Mouse (Mus musculus) mouse embryonic stem cell (cell line): ENCODE results near the gene Slc24a3.

Experiments
- in situ Hi-C, 2 experiments: fragments of 300-500 bp; cut with MboI; formaldehyde crosslinking; loops; 1 replicate in 1 of 2; 3 replicates in 1 of 2; pipeline ENCODE4 v1.14.3; 2019 to 2020; ENCODE audit warnings: low sequenced_read_pairs in 2 of 2, low pct_unique_long_range_greater_than_20kb in 1 of 2, mixed read lengths in 1 of 2; ENCODE audit not compliant: unreplicated experiment in 1 of 2

Gene Slc24a3

GRCm38 (mm10) chr2:145257855-145258254 is 90.3 kb downstream of the Slc24a3 start:
- in situ Hi-C loops, result no loop called here

DNA sequence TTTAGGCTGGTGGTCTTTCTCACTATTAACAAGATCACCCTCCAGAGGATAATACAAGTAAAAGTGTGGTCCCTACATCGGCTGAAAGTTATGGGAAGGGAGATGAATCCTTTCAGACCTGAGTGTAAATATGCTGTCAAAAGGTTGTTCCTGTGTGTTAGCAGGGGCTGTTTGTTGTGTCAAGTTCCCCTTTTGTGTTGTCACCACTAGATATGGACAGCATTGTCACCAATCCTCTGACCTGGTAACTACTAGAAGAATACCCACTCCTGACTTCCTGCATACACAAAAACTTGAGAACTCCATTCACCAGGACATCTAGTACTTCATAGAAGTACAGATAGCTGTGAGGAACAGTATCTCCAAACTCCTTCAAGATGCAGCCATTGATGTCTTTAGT is 93.0 kb downstream of the Slc24a3 start:
- in situ Hi-C loops, result no loop called here

GRCm38 (mm10) chr2:145262153-145262552 is 94.6 kb downstream of the Slc24a3 start:
- in situ Hi-C loops, result no loop called here

GRCm38 (mm10) chr2:145266723-145267122 is 99.2 kb downstream of the Slc24a3 start:
- in situ Hi-C loops, result no loop called here

DNA sequence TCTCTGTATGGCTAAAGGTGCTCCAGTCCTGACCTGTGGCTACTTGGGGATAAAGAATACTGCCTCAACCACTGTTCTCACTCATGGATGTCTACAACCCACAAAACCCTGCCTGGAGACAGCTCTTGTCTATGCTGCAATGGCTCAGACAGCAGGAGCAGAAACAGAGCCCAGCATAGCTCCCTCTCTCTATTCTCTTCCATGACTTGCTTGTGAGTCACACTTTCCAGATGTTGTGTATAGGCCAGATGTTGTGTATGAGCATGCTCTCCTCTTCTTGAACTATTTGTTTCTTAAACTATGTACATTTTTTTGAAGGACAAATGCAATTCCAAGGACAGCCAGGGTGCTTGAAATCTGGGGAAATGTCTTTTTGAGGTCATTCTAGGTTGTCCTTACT is 101.4 kb downstream of the Slc24a3 start:
- in situ Hi-C loops, result no loop called here

DNA sequence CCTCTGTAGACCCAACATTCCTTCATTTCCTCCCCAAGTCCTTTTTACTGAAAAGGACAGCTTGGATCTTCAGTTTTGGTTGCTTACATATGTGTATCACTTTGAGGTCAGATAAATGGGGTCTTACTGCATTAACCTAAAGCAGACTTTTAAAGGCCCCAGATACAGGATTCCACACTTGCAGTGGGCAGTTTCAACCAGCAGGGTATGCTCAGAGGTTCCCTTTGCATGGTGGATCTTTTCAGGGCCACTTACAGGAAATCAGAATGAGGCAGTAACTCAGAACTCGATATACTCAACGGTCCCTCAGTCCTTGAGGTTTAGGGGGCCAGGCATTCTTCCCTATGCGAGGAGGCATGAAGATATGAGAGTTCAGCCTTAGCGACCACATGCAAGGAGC is 101.9 kb downstream of the Slc24a3 start:
- in situ Hi-C loops, result no loop called here

DNA sequence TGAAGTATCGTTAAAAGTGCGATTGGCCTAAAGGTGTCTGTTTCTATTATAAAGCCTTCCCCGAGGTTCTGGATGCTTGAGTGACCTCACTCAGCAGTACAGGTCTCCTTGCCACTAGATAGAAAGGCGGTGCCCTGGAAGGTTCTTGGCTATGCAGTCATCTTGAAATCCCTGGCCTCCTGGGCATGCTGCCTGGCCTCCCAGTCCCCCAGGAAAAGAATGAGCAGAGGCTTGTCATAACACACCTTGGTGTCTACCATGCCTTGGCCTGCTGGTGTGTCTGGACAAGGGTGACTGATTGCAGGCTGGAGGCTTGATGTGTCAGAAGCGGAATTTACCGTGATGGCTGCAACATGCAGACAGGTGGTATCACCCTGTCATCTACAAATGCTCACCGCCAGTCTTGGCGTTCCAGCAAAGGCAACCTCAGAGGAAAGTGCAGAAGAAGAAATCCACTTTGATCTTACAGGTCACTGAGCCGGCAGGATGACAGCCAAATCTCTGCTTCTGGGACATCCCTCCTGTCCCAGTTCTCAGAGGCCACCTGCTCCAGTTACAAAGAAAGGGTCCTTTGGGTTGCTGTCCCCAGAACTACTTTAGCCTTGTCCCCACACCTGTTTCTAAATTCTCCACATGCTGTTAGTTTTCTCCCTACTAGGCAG is 106.6 kb downstream of the Slc24a3 start:
- in situ Hi-C loops, result no loop called here

- in situ Hi-C loops, result no loop called here
Measured at GRCm38 (mm10) chr2:145279336-145279735, 111.8 kb downstream of the Slc24a3 start.

DNA sequence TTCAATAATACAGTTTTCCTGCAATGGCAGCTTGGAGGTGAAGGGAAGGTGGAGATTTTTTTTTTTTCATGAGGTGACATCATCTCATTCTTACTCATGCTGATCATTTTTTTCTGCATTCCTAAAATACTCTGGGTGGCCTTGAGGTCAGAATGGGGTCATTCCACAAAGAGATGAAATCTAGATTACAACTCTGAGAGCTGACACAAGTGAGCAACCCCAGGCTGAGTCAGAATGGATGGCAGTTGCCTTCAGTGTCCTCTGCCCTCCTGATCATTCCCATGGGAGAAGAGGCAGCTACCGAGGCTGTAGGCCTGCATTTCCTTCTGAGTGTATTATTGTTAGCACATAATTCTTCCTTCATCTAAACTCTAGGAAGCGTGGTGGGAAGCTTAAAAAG is 116.2 kb downstream of the Slc24a3 start:
- in situ Hi-C loops, result no loop called here

DNA sequence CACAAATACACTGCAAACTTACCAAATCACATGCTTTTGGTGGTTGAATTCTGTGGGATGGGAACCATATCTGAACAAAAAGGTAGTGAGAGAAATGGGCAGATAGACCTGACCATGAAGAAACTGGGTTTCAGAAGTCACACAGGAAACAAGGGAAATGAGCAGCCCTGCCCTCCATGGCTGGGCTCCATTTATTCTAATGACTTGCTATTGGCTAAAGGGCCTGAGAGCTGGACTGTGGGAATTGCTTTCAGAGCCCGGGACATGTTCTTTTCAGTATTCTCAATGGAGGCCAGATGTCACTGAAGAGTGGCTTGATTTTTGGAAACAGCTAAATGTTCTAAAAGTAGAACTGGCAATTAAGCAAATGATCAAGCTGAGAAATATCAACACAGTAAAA is 120.9 kb downstream of the Slc24a3 start:
- in situ Hi-C loops, result no loop called here

GRCm38 (mm10) chr2:145291473-145291872 is 123.9 kb downstream of the Slc24a3 start:
- in situ Hi-C loops, result no loop called here

GRCm38 (mm10) chr2:145292196-145292595 is 124.6 kb downstream of the Slc24a3 start:
- in situ Hi-C loops, result no loop called here

DNA sequence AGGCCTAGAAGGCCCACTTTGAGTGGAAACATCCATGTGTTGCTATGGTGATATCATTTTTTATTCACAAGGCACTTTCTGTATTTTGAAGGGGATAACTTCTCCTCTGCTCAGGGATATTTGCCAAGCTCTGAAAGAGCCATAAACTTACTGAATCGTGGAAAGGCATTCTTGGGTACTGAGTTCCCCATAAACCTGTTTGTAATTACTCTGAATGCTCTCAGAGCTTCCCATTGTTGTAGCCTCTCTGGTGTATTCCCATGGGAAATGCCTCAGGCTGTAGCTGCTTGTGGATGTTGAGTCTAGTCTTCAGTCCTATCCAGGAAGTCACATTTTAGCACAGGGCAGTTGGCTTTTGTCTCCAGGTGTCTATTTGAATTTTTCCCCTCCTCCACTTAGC is 125.3 kb downstream of the Slc24a3 start:
- in situ Hi-C loops, result no loop called here

DNA sequence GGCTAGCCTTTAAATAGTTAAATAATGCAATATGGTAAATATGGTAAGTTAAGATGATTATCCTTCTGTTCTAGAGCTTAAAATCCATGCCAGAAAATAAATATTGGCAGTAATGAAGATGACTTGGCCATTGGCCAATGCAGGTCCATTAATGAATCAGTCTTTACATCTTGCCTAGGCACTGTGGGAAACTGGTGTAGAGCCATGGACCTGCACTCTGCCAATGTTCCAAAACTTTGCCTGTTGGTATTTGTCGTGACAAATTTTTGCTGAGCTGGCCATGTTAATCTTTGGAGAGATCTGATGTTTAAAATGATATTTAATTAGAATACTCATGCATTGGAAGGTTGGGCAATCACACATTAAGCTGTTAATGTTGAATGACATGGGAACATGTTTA is 129.4 kb downstream of the Slc24a3 start:
- in situ Hi-C loops, result no loop called here

GRCm38 (mm10) chr2:145299914-145300699 is 132.6 kb downstream of the Slc24a3 start:
- in situ Hi-C loops, result no loop called here

DNA sequence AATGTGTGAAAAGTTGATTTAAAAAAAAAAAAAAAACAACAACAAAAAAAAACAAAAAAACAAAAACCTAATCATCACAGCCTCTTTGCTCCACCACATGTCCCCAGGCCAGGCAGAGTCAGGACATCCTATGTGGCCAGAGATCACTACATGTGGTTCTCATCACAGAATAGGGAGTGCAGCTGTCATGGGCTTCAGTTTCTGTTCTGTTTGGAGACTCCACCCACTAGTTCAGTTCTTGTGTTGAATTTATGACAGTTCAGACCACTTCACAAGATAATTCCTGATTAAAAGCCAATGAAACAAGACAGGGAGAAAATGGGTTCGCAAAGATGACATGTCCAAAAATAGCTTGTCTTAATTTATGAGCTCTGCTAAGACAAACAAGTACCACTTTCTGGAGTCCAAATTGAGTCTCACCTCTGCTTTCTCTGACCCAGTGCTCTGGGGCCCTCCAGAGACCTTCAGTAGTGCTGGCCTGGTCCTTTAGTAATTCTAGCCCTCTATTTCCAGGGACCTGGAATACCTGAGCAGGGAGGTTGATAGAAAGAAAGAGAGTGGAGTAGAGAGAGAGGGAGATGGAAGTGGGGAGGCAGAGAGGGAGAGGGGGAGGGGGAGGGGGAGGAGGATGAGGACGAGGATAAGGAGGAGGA is 139.8 kb downstream of the Slc24a3 start:
- in situ Hi-C loops, result no loop called here

DNA sequence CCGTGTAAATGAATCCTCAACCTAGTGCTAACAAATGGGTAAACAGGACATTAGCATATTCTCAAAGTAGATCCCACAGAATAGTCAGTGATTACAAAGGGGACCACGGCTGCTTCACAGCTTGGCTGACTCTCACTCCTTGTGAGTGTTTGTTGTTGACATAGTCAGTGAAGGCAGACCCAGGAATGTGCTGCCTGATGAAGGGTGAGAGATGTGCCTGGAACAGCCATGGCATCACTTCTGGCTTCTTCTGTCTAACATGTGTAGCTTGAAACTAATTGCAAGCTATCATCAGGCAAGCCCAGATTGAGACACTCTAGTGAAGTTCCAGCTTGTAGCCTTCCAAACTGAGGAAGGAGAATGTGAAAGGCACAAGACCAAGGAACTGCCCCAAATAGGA is 151.4 kb downstream of the Slc24a3 start:
- in situ Hi-C loops, result no loop called here

GRCm38 (mm10) chr2:145321287-145321686 is 153.7 kb downstream of the Slc24a3 start:
- in situ Hi-C loops, result no loop called here

DNA sequence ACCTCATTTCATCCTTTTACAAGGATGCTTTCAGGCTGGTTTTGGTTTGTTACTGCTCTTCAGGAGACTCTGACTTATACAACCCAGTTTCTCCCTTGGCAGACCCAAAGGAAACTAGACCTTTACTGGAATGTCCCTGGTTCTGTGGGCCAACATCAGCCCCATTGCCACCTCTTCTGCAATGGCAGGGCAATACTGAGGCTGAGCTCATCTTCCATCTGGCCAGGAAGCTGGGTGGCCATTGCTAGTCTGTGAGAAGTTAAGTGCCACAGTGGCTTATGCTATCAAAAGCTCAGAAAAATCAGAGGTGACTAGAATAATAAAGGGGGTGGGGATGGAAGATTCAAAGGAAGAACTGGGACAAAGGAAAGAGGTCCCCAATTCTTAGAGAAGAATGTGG is 154.2 kb downstream of the Slc24a3 start:
- in situ Hi-C loops, result no loop called here

GRCm38 (mm10) chr2:145324477-145324876 is 156.9 kb downstream of the Slc24a3 start:
- in situ Hi-C loops, result no loop called here
